Mouse (Mus musculus) left cerebral cortex, postnatal 36 days (tissue): ENCODE measurements around the gene Dock11. TPM values are rescaled to one million over a fixed set of nuclear protein-coding genes. Genes with fewer than 3 reads are reported as not detected.

Source experiments
- DNase-seq, 2 experiments: peaks; one replicate each; pipeline ENCODE4 v3.0.0; 2021 to 2022; ENCODE audit warnings: low spot score in 2 of 2, mixed read lengths in 1 of 2
- intact Hi-C: fragments of 180-260 bp; cut with DNase I; formaldehyde crosslinking; loops from one replicate; pipeline ENCODE4 v1.15.1; 2025
- total RNA-seq, 2 experiments: library from RNA; stranded (reverse); gene quantifications; 2 replicates each; pipeline ENCODE4 v1.2.3; 2021

The Dock11 gene
- total RNA-seq, 2 experiments from 2014 or later: 5.6 to 8.4 TPM

DNA sequence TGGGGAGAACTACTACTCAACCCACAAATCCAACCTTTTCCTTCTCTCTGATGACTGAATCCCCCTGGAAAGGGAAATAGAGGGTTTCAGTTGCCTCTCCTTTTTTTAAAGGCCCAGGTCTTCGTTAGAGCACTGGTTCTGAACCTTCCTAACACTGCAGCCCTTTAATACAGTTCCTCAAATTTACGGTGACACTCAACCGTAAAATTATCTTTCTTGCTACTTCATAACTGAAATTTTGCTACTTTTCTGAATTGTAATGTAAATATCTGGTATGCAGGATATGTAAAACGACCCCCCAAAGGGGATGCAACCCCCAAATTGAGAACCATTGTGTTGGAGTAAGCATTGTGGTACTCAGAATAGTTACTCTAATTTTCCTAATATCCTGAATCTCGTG lies 49.5 kb downstream of the Dock11 start:
- no peak for DNase-seq
- intact Hi-C loops: no loop called here

GRCm38 (mm10) chrX:35946394-35946793 lies 57.8 kb downstream of the Dock11 start:
- DNase-seq: no peak
- intact Hi-C loops: no loop called here

DNA sequence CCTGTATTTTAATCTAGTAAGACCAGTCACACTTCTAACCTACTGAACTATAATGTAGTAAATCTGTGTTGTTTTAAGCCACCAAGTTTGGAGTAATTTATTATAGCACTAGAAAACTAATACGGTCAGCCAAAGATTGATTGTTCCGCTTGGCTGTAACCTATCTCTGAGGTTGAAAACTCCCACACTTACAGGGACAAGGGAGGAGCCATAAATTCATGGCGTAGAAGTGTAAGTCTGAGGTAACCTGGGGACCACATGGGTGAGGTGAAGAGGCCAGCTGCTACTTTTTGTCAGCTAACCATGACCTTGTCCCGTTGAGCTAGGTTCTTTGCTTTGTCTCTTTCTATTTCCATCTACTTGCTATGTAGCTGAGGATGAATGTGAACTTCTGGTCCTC lies 61.5 kb downstream of the Dock11 start:
- DNase-seq: no peak

DNA sequence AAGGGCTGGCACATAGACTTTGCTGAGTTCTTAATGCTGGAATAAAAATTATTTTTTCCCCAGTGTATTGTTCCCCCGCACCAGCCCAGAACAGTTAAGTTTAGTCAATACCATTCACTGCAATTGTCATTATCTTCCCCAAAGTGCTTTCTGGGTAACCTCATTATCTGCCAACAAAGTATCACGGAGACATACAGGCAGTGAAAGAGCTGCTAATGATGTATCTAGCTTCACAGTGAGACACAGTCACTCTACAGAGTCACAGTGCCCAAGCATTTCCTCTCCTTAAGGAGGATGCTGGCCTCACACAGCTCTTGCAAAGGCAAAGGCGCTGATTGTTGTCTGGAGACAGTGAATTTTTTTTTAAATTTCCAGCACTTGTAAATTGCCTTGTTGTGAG lies 63.3 kb downstream of the Dock11 start:
- intact Hi-C loops: no loop called here
- no peak for DNase-seq

More for the DNA sequence above, 61.5 kb downstream of the Dock11 start:
- intact Hi-C loops: no loop called here

DNA sequence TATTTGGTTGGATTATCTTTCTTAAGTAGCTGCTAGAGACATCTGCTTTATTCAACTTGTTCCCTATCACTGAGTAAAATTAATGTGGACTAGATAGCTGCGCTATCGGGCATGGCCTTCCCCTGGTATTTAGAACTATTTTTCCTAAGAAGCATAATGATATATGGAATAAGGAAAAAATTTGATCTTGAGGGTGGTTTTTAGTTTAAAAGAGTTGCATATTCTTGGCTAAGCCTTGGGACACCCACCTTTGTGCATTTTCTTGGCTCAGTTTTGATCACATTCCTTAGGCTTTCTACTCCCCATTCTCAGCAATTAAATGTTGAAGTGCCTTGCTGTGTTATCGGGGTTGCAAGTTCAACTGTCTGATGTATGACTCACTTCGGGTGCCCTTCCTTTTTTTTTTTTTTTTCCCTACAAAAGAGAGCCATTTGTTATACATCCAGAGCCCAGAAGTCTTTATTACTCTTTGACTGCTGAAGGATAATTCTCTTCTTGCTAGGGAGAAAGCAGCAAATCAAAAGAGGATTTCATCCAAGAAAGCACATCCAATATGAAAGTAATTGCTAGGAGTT lies 64.0 kb downstream of the Dock11 start:
- intact Hi-C loops: no loop called here
- no peak for DNase-seq

- intact Hi-C loops: no loop called here
- no peak for DNase-seq
Measured at GRCm38 (mm10) chrX:35956236-35956635, 67.6 kb downstream of the Dock11 start.

DNA sequence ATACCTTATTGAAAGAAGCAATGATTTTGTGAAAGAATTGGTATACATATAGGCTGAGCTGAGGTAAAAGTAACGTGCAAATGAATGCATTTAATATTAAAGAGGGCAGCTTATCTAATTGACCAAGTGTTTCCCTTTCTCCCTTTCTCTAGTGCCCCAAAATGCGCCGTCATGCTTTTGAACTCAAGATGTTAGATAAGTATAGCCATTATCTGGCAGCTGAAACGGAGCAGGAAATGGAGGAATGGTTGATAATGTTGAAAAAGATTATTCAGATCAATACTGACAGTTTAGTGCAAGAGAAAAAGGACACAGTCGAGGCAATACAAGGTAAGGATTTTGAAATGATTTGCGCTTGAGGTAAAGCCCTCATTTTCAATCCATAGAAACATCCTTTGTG lies 74.5 kb downstream of the Dock11 start:
- DNase-seq: no peak
- intact Hi-C loops: no loop called here

DNA sequence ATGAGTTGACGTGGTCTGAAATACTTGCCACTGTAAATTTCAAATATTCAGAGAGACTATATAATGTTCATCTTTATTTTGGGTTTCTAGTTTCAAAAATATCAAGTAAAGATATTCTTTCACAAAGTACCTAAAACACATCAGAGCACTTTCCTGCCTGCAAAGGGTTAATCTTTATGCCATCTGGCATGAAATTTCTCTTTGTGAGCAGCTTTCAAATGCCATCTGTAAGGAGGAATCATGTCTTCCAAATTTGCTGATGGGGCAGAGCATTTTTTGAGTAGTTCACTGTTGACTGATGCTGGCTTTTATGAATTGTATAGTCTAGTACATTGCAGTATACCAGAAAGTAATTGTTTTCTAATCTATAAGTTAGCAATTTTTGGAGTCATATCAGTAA lies 80.6 kb downstream of the Dock11 start:
- intact Hi-C loops: no loop called here
- DNase-seq: no peak

DNA sequence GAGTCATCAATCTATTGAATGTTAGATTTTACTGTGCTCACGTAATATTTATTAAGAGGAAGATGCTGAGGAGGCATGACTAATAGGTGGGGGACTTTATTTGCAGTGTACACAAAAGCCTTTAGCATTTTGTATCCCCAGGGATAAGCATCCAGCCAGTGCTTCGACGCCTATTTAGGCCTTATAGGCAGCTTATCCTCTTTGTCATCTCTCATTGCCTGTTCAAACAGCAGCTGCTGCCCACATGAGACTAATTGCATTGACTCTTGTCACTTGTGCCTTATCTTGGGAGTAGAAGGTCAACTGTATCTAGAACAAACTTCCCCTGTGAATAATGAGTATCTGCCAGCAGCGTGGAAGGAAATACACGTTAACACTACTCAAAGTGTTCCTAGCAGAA lies 88.0 kb downstream of the Dock11 start:
- no peak for DNase-seq
- intact Hi-C loops: no loop called here

DNA sequence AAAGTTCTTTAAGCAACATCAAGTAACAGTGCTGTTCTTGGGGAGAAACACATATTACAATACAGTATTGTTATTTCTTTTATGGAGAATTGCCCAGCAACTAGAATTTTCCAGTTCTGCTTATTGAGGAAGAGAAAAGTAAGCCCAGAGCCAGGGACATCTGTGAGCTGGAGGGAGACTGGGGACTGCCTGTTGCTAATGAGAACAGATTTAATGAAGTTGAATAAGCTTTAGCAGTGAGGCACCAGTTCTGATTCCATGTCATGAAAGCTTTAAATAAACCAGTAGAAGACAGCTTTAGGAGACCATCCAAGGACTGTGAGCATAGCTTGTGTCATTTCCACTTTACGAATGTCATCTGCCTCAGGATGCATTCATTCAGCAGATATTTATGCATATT lies 99.3 kb downstream of the Dock11 start:
- no peak for DNase-seq
- intact Hi-C loops: no loop called here

- no peak for DNase-seq
- intact Hi-C loops: no loop called here
Measured at GRCm38 (mm10) chrX:35990508-35991095, 102.0 kb downstream of the Dock11 start.

- intact Hi-C loops: no loop called here
- no peak for DNase-seq
Measured at GRCm38 (mm10) chrX:35994226-35994625, 105.6 kb downstream of the Dock11 start.

DNA sequence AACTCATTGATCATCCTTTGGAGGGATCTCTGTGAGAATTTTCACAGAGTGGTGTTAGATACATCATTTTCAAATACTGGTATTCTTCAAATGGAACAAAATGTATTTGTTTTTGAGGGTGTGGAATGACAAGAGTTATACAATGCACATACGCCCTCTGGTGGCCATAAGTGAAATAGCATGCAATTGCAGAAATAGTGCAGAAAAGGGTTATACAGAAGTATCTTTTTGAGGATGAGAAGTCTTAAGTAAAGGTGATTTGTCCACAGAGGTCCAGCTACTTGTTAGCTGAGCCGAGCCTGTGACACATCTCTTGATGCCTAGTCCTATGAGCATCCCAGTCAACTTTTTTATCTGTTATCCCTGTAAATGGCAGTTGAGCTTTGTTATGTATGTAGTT lies 108.4 kb downstream of the Dock11 start:
- no peak for DNase-seq
- intact Hi-C loops: loop anchor here (5.0 kb wide), 1 partner anchor 160 kb away; no protein-coding TSS in a partner anchor

DNA sequence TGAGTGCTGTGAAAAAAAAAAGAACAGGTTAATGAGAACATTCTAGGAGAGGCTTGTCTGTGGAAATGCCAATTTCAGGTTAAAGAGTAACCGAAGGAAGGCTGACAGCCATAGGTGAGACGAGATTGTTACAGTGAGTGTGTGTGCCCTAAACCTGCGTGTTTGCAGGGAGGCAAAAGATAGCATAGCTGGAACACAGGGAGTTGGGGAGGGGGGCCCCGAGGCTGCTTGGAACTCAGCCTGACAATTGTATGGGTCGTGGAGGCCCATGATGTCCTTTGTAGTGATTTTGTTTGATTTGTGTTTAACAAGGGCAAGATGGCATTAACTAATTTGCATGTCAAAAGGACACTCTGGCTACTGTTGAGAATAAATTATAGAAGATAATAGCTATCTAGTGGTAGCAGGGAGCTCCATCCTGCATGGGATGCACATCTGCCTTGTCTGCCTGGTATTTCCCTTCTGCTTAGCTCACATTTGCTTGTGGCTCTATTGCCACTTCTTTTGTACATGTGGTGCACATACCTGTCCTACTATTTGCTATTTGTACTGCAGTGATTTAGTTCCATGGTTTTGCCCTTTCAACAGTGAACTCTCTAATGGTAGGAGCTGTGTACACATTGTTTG lies 109.3 kb downstream of the Dock11 start:
- no peak for DNase-seq
- intact Hi-C loops: loop anchor here (5.0 kb wide), 1 partner anchor 161 kb away; no protein-coding TSS in a partner anchor

DNA sequence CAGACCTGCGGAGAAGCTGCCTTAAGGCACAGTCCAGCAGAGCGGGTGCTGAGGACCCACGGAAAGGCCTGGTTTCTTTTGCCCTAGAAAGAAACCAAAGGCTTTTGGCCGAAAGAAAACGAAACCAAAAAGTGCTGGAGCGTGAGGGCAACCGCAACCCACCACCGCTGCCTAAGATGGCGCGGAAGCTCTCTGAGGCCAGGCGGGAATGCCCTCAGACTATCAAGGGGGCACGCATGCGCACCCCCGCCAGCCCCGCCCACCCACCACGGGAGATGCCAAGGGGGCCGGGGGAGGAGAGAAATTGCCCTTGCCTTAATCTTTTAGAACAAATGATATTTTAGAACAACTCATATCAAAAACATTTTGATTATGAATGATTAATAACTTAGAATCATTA lies 137.0 kb downstream of the Dock11 start:
- intact Hi-C loops: no loop called here

DNA sequence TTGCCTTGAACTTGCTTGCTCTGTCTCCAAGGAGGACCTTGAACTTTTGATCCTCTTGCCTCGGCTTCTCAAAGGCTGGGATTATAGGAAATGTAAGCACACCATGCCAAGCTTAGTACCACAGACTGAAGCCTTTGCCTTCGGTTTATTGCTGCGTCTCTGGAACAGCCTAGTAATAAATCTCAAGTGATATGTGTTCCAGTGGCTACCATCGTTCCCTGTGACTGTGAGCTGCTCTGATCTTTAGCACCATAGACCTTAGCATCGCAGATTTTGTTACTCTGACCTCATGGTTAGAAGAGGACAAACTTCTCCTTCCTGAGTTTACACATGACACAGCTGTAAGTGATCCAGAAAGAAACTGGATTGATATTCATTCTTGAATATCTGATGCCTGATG lies 142.5 kb downstream of the Dock11 start:
- no peak for DNase-seq
- intact Hi-C loops: no loop called here

More for the DNA sequence above, 137.0 kb downstream of the Dock11 start:
- DNase-seq: no peak

DNA sequence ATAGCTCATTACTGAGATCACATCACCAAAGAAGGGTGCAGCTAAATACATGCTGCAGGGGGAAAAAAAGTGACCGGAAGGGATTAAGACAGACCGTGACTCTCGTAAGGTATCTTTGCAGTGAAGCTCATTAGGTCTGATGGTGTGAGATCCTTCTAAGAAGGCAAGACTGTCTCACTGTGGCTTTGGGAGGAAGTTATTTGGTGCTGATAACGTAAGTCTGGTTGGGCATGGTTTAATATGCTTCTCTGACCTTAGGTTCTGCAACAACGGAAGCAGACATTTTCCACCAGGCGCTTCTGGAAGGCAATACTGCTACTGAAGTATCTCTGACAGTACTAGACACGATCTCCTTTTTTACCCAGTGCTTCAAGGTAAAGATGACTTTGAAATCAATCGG lies 145.4 kb downstream of the Dock11 start:
- no peak for DNase-seq
- intact Hi-C loops: no loop called here

- intact Hi-C loops: no loop called here
- no peak for DNase-seq
Measured at GRCm38 (mm10) chrX:36045731-36046130, 157.1 kb downstream of the Dock11 start.

- DNase-seq: no peak
- intact Hi-C loops: no loop called here
Measured at GRCm38 (mm10) chrX:36047451-36047850, 158.8 kb downstream of the Dock11 start.

GRCm38 (mm10) chrX:36050312-36050711 lies 161.7 kb downstream of the Dock11 start:
- intact Hi-C loops: no loop called here
- no peak for DNase-seq

- intact Hi-C loops: no loop called here
Measured at GRCm38 (mm10) chrX:36073997-36074396, 185.4 kb downstream of the Dock11 start.

More at GRCm38 (mm10) chrX:36073997-36074396, 185.4 kb downstream of the Dock11 start:
- no peak for DNase-seq
